Mouse (Mus musculus) kidney, adult 2 months (tissue): Measurements from ENCODE around the gene Ppp6r3. TPM values are rescaled to one million over a fixed set of nuclear protein-coding genes. Genes with fewer than 3 reads are reported as not detected.

ENCODE experiments used
- DNase-seq: peaks from one replicate; pipeline ENCODE4 v3.0.0; 2021
- H3K27ac ChIP-seq: fragments of 200-500 bp; 2 replicates; pipeline ENCODE4 v1.5.1; 2012; ENCODE audit warnings: low read depth, low read length, control low read depth, inconsistent platforms; ENCODE audit not compliant: insufficient read depth
- H3K27me3 ChIP-seq: fragments of 200-500 bp; replicated peaks from 2 replicates; pipeline ENCODE4 v1.6.1; 2012; ENCODE audit warnings: mild to moderate bottlenecking, moderate library complexity, low read length, inconsistent platforms; ENCODE audit not compliant: control insufficient read depth, insufficient read depth
- H3K36me3 ChIP-seq: fragments of 200-500 bp; 2 replicates; pipeline ENCODE4 v1.6.1; 2012; ENCODE audit warnings: mild to moderate bottlenecking, moderate library complexity, low read length, inconsistent platforms; ENCODE audit not compliant: control insufficient read depth, insufficient read depth
- H3K4me1 ChIP-seq: fragments of 200-500 bp; 2 replicates; pipeline ENCODE4 v1.6.1; 2011; ENCODE audit warnings: low read length; ENCODE audit not compliant: control insufficient read depth, insufficient read depth
- H3K4me3 ChIP-seq: fragments of 200-500 bp; 2 replicates; pipeline ENCODE4 v1.5.1; 2011; ENCODE audit warnings: mild to moderate bottlenecking, low read depth, low read length, control low read depth; ENCODE audit not compliant: insufficient read depth
- CTCF ChIP-seq: fragments of 200-500 bp; conservative IDR thresholded peaks from 2 replicates; pipeline ENCODE4 v1.5.1; 2011; ENCODE audit warnings: low read depth, mild to moderate bottlenecking, control low read depth, low read length, moderate library complexity, mixed read lengths; ENCODE audit not compliant: insufficient read depth, insufficient read length
- POLR2A ChIP-seq: fragments of 200-500 bp; IDR thresholded peaks from one replicate; pipeline ENCODE4 v1.6.1; 2011; ENCODE audit warnings: low read depth, low read length, control low read depth
- WGBS: fragments of 180-500 bp; shearing (Covaris S2); methylation state at CpG from one replicate; pipeline ENCODE4 v1.1.7; 2018; 5-methylcytosine and 5-hydroxymethylcytosine counted together
- polyA plus RNA-seq: library from polyadenylated mRNA; depleted of rRNA; stranded (reverse); fragments of >200 nt; gene quantifications from 2 replicates; pipeline ENCODE4 v1.2.3, GENCODE M21; 2012

Gene Ppp6r3
- polyA plus RNA-seq, 1 experiment: 52.5 TPM

- Histone ChIP-seq H3K4me3 (no peak overlapping the region), H3K36me3 (peaks cover 4% of the 10 kb centered on the region), H3K27ac (no peak overlapping the region), H3K27me3 (no peaks in the 10 kb centered on the region), H3K4me1 (no peaks in the 10 kb centered on the region)
- 91% methylated on average over 3 of the region's 3 CpGs for WGBS
- DNase-seq: no peak
- TF ChIP-seq POLR2A (no peak), CTCF (no peak)
These were observed 98.6 kb downstream of the Ppp6r3 start for GRCm38 (mm10) chr19:3476996-3477395.

DNA sequence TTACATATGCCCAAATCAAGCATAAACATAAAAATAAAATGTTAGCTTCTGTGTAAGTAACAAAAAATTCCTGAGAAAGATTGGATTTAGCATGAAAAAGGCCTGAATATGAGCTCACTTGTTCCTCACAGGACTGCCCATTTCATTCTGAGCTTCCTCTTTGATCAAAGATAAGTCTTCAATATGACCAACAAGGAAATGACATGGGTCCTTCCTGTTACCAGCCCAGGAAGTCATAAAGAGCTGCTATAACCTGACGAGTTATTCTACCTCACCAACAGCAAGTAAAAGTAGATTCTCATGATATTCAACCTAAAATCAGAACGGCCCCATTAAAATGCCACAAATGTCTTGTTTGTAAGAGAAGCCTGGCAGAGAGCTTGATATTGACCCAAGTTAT is 104.3 kb downstream of the Ppp6r3 start:
- no peaks in the 10 kb centered on the region for H3K4me1 ChIP-seq
- H3K4me3 ChIP-seq: no peak overlapping the region
- WGBS: 84% methylated on average over 2 of the region's 2 CpGs
- DNase-seq: no peak
- H3K27ac ChIP-seq: no peak overlapping the region
- H3K27me3 ChIP-seq: no peaks in the 10 kb centered on the region
- H3K36me3 ChIP-seq: peaks cover 15% of the 10 kb centered on the region
- no peak for TF ChIP-seq POLR2A

GRCm38 (mm10) chr19:3467574-3467973 is 108.0 kb downstream of the Ppp6r3 start:
- Histone ChIP-seq H3K27ac (no peak overlapping the region), H3K4me3 (no peak overlapping the region), H3K4me1 (no peaks in the 10 kb centered on the region), H3K36me3 (peaks cover 25% of the 10 kb centered on the region), H3K27me3 (no peaks in the 10 kb centered on the region)
- no peak for DNase-seq
- TF ChIP-seq CTCF (no peak), POLR2A (no peak)
- 90% methylated on average over 7 of the region's 7 CpGs for WGBS

DNA sequence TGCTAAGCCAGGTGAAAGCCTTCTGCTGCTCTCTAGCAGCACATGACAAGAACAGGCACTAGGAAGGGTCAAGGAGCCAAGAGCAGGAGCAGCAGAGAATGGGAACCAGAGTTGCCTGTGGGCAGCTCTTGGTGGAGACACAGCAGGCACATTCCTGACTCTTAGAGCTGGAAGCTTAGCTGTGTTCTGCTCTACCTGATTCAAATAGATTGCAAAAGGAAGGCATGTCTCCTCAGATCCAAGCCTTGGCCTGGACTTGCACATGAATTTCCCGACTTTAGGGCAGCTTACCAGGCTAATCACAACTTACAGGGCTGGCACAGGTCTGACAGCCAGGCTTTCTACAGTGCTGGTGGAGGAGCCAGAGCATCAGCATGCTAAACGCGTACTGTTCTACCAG is 115.6 kb downstream of the Ppp6r3 start:
- 95% methylated on average over 3 of the region's 3 CpGs for WGBS
- DNase-seq: no peak

DNA sequence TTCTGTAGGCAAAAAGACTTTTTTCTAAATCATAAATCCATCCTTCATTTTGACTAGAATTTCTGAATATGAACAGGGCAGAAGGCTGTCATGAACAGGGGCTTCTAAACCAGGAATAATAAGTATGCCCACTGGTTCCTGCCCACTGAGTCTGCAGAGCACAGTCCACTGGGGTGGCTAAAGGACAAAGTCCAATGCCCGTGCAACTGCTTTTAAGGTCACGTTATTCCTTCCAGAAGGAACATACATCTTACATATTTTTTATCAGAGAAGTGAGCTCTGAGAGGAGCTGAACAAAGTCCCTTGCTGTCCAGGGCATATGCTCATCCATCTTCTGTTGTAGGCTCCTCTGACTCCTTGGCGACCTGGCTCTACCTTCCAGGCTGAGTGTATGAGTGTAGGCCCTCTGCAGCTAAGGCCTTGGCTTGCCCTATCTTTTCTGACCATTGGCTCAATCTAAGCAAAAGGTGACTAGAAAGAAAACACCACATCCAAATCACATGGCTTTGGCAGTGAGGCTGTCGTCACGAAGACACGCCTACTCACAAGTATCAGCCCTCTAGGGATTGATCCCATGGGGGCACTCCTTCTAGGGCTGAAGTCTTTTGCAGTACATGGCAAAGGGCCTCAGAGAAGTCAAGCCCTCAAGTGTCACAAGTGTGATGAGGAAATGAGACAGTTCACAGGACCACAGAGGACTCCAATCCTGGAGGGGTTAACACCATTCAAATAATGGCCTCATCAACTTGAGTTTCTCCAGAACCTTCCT is 117.0 kb downstream of the Ppp6r3 start:
- Histone ChIP-seq H3K4me3 (no peak overlapping the region), H3K36me3 (peaks cover 10% of the 10 kb centered on the region), H3K4me1 (0 out of 2 replicates have a peak, but pooled peaks cover 5% of the 10 kb centered on the region), H3K27me3 (no peaks in the 10 kb centered on the region), H3K27ac (no peak overlapping the region)
- 62% methylated on average over 6 of the region's 6 CpGs for WGBS
- TF ChIP-seq CTCF (no peak), POLR2A (no peak)
- peak; percentile 55 for DNase-seq

More for the DNA sequence above, 115.6 kb downstream of the Ppp6r3 start:
- H3K36me3 ChIP-seq: peaks cover 14% of the 10 kb centered on the region
- TF ChIP-seq CTCF (no peak), POLR2A (no peak)
- no peaks in the 10 kb centered on the region for H3K27me3 ChIP-seq
- no peak overlapping the region for H3K4me3 ChIP-seq
- 0 out of 2 replicates have a peak, but pooled peaks cover 5% of the 10 kb centered on the region for H3K4me1 ChIP-seq
- no peak overlapping the region for H3K27ac ChIP-seq

DNA sequence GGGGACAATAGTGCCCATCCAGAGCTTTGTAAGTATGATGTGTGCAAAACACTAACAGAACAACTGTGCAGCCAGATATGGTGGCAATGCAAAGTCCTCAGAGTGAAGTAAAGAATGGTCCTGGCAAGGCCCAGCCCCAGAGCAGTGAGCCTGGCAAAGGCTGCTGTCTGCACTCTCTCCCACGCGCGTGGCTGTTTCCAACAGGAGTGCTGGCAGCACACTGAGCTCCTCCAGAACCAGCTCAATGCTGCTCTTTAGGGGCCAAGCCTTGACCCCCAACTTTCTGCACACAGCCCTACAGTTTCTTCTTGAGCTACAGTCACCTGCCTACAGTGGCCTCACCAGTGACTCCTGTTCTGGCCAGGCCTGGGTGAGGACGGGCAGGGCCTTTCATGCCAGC is 117.8 kb downstream of the Ppp6r3 start:
- 89% methylated on average over 4 of the region's 4 CpGs for whole genome bisulfite sequencing
- no peak for DNase-seq
- no peak overlapping the region for H3K4me3 ChIP-seq
- TF ChIP-seq POLR2A: no peak
- TF ChIP-seq CTCF: no peak
- no peak overlapping the region for H3K27ac ChIP-seq
- H3K36me3 ChIP-seq: peaks cover 8% of the 10 kb centered on the region
- no peaks in the 10 kb centered on the region for H3K27me3 ChIP-seq
- 0 out of 2 replicates have a peak, but pooled peaks cover 5% of the 10 kb centered on the region for H3K4me1 ChIP-seq

DNA sequence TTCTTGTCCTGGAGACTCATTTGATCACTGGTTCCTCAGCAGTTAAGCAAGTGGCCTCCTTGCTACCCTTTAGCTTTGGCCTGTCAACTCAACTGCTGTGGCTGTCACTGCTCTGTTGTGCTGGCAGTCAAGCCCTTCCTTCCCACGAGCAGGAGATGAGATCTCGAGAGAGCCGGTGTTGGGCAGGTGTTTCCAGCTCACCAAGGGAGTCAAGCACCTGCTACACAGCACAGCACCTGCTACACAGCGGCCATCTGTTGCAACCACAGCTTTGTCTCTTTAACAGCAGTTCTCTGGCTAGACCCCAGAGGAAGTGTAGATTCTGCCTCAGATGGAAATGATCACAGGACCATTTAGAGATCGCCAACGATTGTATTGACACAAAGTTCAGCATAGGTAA is 123.9 kb downstream of the Ppp6r3 start:
- Histone ChIP-seq H3K4me3 (no peak overlapping the region), H3K4me1 (peaks cover 4% of the 10 kb centered on the region; the same call in 1 of the 2 replicates), H3K27me3 (no peaks in the 10 kb centered on the region), H3K27ac (no peak overlapping the region), H3K36me3 (peaks cover 1% of the 10 kb centered on the region; the same call in 1 of the 2 replicates)
- 46% methylated on average over 6 of the region's 6 CpGs for WGBS
- TF ChIP-seq CTCF (no peak), POLR2A (no peak)
- DNase-seq: no peak
